Mouse (Mus musculus) Muller cell, postnatal 12 days (primary cell): ENCODE results near the gene Ntm.

Experiments
- DNase-seq: peaks from one replicate; pipeline ENCODE4 v3.0.0-alpha.2; 2015; ENCODE audit errors: inconsistent ontology term

The Ntm gene

GRCm38 (mm10) chr9:29410284-29410683 lies 552.7 kb downstream of the Ntm start:
- DNase-seq: no peak

- DNase-seq: no peak
Measured at GRCm38 (mm10) chr9:29409216-29409907, 553.6 kb downstream of the Ntm start.

GRCm38 (mm10) chr9:29407954-29408353 lies 555.0 kb downstream of the Ntm start:
- DNase-seq: peak; percentile 14

- DNase-seq: no peak
Measured at GRCm38 (mm10) chr9:29406973-29407372, 556.0 kb downstream of the Ntm start.

- no peak for DNase-seq
Measured at GRCm38 (mm10) chr9:29406046-29406445, 556.9 kb downstream of the Ntm start.

- DNase-seq: no peak
Measured at GRCm38 (mm10) chr9:29400151-29400550, 562.8 kb downstream of the Ntm start.

- no peak for DNase-seq
Measured at GRCm38 (mm10) chr9:29396101-29396500, 566.8 kb downstream of the Ntm start.

GRCm38 (mm10) chr9:29393136-29393535 lies 569.8 kb downstream of the Ntm start:
- no peak for DNase-seq

- no peak for DNase-seq
Measured at GRCm38 (mm10) chr9:29390796-29391517, 572.0 kb downstream of the Ntm start.

- no peak for DNase-seq
Measured at GRCm38 (mm10) chr9:29389224-29389623, 573.7 kb downstream of the Ntm start.

GRCm38 (mm10) chr9:29387136-29387535 lies 575.8 kb downstream of the Ntm start:
- no peak for DNase-seq

- DNase-seq: no peak
Measured at GRCm38 (mm10) chr9:29377172-29378002, 585.6 kb downstream of the Ntm start.

GRCm38 (mm10) chr9:29371341-29371740 lies 591.6 kb downstream of the Ntm start:
- DNase-seq: no peak

GRCm38 (mm10) chr9:29369621-29370020 lies 593.3 kb downstream of the Ntm start:
- DNase-seq: no peak

- no peak for DNase-seq
Measured at GRCm38 (mm10) chr9:29368291-29368690, 594.6 kb downstream of the Ntm start.

GRCm38 (mm10) chr9:29357796-29358195 lies 605.1 kb downstream of the Ntm start:
- no peak for DNase-seq

GRCm38 (mm10) chr9:29342303-29342702 lies 620.6 kb downstream of the Ntm start:
- no peak for DNase-seq

- no peak for DNase-seq
Measured at GRCm38 (mm10) chr9:29341292-29341691, 621.6 kb downstream of the Ntm start.

- no peak for DNase-seq
Measured at GRCm38 (mm10) chr9:29335671-29336070, 627.3 kb downstream of the Ntm start.

- peak; percentile 56 for DNase-seq
Measured at GRCm38 (mm10) chr9:29332296-29333090, 630.4 kb downstream of the Ntm start.

- DNase-seq: no peak
Measured at GRCm38 (mm10) chr9:29330486-29330885, 632.5 kb downstream of the Ntm start.

GRCm38 (mm10) chr9:29326283-29326682 lies 636.7 kb downstream of the Ntm start:
- no peak for DNase-seq
